Mouse (Mus musculus): ENCODE measurements around the gene Ppm1h.

DNA sequence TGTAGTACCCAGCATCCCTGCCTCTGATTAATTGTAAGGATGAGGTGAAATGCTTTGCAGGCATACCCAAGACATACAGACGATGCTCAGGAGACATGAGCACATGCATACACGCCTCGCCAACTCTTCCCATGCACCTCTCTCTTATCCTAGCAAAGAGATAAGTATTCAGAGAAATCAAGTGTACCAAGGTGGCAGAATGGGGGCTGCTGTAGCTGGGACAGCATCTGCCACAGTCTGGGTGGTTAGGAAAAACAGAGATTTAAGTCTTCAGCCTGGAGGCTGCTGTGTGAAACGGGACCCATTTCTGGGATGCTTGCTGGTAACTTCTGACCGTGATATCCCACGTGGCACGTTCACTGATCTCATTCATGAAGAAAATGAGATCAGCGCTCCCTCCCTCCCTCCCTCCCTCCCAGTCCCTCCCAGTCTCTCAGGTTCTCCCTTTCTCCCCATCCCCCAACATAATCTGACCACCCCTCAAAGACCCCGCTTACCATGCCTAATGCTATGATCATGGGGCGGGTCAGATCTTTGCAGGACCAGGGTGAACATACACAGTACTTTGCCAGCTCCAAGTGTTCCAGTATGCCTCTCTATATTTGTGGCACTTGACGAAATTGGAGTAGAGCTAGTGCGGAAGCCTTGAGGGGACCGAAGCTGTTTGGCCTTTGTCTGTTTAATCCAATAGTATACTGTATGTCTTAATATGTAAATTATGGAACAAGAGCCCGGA lies 38.3 kb downstream of the Ppm1h start:
- TF ChIP-seq CTCF (IDR thresholded peaks at IDR 0.05; ENCODE audit: low read depth), result no peak
- no peak for TF ChIP-seq EP300 (IDR thresholded peaks at IDR 0.05; ENCODE audit: low read depth)
